Mouse (Mus musculus): ENCODE data around the gene Tubgcp4. TPM values are rescaled to one million over a fixed set of nuclear protein-coding genes. Genes with fewer than 3 reads are reported as not detected.
"Not testable (repeated sequence)": the region's sequence is repeated elsewhere in the genome, so short reads cannot be mapped to it uniquely, and the experiment has no call there.

Gene Tubgcp4
- 63.3 and 70.2 TPM in 2 replicates for polyA plus RNA-seq (2015; fragmentation: Nextera tagmentation; extraction: Ambion mirVana)

DNA sequence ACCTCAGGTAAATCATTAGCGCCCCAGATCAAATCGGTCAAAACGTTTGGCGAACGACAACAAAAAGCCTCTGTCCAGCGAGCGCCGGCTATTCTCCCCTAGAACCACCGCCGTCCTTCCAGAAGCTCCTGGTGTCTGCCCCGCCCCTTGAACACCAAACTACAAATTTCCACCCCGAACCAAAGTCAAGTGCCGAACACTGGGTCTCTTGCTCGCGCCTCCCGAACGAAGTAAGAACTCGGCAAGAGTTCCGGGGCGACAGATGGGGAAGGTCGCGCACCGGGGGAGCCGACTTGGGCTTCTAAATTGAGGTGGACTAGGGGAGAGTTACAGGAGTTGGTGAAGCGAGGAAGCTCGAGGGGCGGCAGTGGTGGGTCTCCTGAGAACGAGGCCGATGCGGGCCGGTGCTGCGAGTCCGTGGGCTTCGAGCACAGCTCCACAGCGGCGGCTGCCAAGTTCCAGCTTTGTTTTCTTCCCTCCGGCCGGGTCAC is at the start of gene Tubgcp4:
Gene Tubgcp4 (plus strand): TSS at position 174 of the 491 bp plus-strand sequence.
- Histone ChIP-seq H3K36me3 (peaks cover 33% of the 10 kb centered on the region), H3K4me1 (peaks cover 36% of the 10 kb centered on the region), H3K4me2 (replicated peaks) (peak within 1 kb of the TSS; percentile 87), H3K9ac (replicated peaks) (peak within 1 kb of the TSS; percentile 93), H3K27ac (replicated peaks) (peak within 1 kb of the TSS; percentile 87), H3K4me3 (peak within 1 kb of the TSS; percentile 88), H3K27me3 (no peaks in the 10 kb centered on the region), H3K9me3 (no peaks in the 10 kb centered on the region)
- under 1% methylated on average over 38 of the region's 38 CpGs for WGBS
- ATAC-seq (replicated peaks) = peak; percentile 77; the same call in 1 of the 2 replicates

DNA sequence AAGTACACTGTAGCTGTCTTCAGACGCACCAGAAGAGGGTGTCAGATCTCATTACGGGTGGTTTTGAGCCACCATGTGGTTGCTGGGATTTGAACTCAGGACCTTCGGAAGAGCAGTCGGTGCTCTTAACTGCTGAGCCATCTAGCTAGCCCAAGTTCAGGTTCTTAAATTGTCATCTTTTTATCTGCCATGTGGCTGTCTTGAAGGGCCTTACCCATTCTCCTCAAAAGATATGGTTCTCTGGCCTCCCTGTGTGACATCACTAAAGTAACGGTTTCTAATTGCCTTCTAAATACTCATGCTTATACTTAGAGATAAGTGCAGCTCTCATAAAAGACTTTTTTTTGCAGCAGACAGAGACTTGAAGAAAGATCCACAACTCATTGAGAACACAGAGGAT is 44.2 kb upstream of the Tubgcp4 start:
- not testable (repeated sequence) for H3K27ac ChIP-seq (replicated peaks); H3K36me3 ChIP-seq; H3K4me2 ChIP-seq (replicated peaks); H3K4me3 ChIP-seq; H3K9me3 ChIP-seq; H3K27me3 ChIP-seq; H3K9ac ChIP-seq (replicated peaks); H3K4me1 ChIP-seq; ATAC-seq (replicated peaks)
- WGBS = 92% methylated on average over 5 of the region's 5 CpGs

GRCm38 (mm10) chr2:121127536-121127935 is 42.9 kb upstream of the Tubgcp4 start:
- H3K27me3 ChIP-seq = no peaks in the 10 kb centered on the region
- H3K4me3 ChIP-seq = no peak overlapping the region
- no peak overlapping the region for H3K9ac ChIP-seq (replicated peaks)
- H3K4me1 ChIP-seq = no peaks in the 10 kb centered on the region
- no peak overlapping the region for H3K27ac ChIP-seq (replicated peaks)
- 81% methylated on average over 1 of the region's 1 CpGs for WGBS
- H3K4me2 ChIP-seq (replicated peaks) = no peak overlapping the region
- H3K36me3 ChIP-seq = no peaks in the 10 kb centered on the region
- no peak for ATAC-seq (replicated peaks)
- no peaks in the 10 kb centered on the region for H3K9me3 ChIP-seq

- 72% methylated on average over 9 of the region's 9 CpGs for WGBS
- no peak overlapping the region for H3K27ac ChIP-seq (replicated peaks)
- H3K9me3 ChIP-seq = no peaks in the 10 kb centered on the region
- H3K9ac ChIP-seq (replicated peaks) = no peak overlapping the region
- H3K4me3 ChIP-seq = no peak overlapping the region
- H3K36me3 ChIP-seq = no peaks in the 10 kb centered on the region
- no peaks in the 10 kb centered on the region for H3K4me1 ChIP-seq
- H3K27me3 ChIP-seq = no peaks in the 10 kb centered on the region
- no peak overlapping the region for H3K4me2 ChIP-seq (replicated peaks)
- no peak for ATAC-seq (replicated peaks)
Measured at GRCm38 (mm10) chr2:121128865-121129620, 41.4 kb upstream of the Tubgcp4 start.

DNA sequence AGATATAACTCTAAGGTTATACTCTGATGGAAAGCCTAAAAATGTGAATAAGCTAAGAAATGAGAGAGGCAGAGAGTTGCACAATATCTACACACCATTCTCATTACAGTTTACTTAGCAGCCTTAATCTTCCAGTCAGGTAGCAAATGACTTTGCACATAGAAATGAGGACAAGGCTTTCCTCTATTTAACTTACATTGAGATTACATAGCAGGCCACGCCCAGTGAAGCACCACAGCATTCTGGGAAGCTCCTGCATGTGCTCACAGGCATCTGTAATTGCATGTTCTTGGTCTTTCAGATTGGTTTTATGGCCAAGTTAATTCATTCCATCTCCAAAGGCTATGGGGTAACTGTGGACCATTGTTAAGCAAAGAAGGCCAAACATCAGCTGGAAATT is 37.6 kb upstream of the Tubgcp4 start:
- 67% methylated on average over 1 of the region's 1 CpGs for WGBS
- peaks cover 8% of the 10 kb centered on the region for H3K4me1 ChIP-seq
- no peak for ATAC-seq (replicated peaks)
- H3K4me3 ChIP-seq = no peak overlapping the region
- no peaks in the 10 kb centered on the region for H3K27me3 ChIP-seq
- H3K36me3 ChIP-seq = peaks cover 3% of the 10 kb centered on the region; the same call in 1 of the 2 replicates
- H3K9ac ChIP-seq (replicated peaks) = no peak overlapping the region
- H3K27ac ChIP-seq (replicated peaks) = no peak overlapping the region
- H3K9me3 ChIP-seq = no peaks in the 10 kb centered on the region
- H3K4me2 ChIP-seq (replicated peaks) = no peak overlapping the region

- Histone ChIP-seq H3K27me3 (no peaks in the 10 kb centered on the region), H3K4me3 (no peak overlapping the region), H3K9me3 (no peaks in the 10 kb centered on the region), H3K9ac (replicated peaks) (no peak overlapping the region), H3K4me2 (replicated peaks) (no peak overlapping the region), H3K36me3 (peaks cover 9% of the 10 kb centered on the region; the same call in 1 of the 2 replicates), H3K4me1 (peaks cover 41% of the 10 kb centered on the region), H3K27ac (replicated peaks) (no peak overlapping the region)
- WGBS = 97% methylated on average over 4 of the region's 4 CpGs
- no peak for ATAC-seq (replicated peaks)
Measured at GRCm38 (mm10) chr2:121137371-121137770, 33.1 kb upstream of the Tubgcp4 start.

DNA sequence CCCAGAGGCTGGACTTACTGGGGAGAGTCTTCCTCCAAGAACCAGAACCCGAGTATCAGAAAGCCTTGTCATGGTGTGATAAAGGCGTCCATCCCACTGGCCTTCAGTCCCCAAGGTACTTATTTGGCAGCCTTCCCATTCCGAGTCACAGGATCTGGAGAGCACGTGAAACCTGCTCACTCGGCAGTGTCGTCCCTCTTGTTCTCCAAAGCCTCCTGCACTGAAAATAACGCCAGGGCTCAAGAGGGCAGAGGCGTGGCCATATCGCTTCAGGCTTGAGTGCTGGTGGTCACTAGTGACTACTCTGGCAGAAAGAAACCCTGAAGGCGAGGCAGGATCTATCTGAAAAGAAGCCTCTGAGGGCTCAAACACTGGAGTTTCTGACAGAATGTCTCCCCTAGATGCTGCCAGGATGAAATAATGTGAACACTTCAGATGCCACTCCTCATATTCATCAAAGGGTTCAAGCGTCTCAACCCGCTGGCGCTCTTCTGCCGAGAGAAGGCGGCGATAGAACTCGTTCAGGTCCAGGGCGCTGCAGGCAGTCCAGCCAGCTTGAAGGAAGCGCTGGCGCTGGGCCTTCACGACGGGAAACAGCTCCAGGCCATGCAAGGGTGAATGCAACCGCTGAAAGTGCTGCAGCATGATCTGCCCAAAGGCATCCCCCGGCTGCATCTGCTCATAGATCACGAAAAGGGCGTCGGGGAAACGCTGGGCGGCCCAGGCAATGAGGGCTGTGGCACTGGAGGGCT is 31.0 kb upstream of the Tubgcp4 start:
- Histone ChIP-seq H3K4me3 (peak overlapping the region; percentile 83), H3K4me1 (peaks cover 41% of the 10 kb centered on the region), H3K9me3 (no peaks in the 10 kb centered on the region), H3K9ac (replicated peaks) (peak overlapping the region; percentile 93), H3K27ac (replicated peaks) (peak overlapping the region; percentile 100), H3K27me3 (no peaks in the 10 kb centered on the region), H3K4me2 (replicated peaks) (peak overlapping the region; percentile 85), H3K36me3 (peaks cover 19% of the 10 kb centered on the region)
- ATAC-seq (replicated peaks) = no peak
- WGBS = 51% methylated on average over 29 of the region's 29 CpGs

DNA sequence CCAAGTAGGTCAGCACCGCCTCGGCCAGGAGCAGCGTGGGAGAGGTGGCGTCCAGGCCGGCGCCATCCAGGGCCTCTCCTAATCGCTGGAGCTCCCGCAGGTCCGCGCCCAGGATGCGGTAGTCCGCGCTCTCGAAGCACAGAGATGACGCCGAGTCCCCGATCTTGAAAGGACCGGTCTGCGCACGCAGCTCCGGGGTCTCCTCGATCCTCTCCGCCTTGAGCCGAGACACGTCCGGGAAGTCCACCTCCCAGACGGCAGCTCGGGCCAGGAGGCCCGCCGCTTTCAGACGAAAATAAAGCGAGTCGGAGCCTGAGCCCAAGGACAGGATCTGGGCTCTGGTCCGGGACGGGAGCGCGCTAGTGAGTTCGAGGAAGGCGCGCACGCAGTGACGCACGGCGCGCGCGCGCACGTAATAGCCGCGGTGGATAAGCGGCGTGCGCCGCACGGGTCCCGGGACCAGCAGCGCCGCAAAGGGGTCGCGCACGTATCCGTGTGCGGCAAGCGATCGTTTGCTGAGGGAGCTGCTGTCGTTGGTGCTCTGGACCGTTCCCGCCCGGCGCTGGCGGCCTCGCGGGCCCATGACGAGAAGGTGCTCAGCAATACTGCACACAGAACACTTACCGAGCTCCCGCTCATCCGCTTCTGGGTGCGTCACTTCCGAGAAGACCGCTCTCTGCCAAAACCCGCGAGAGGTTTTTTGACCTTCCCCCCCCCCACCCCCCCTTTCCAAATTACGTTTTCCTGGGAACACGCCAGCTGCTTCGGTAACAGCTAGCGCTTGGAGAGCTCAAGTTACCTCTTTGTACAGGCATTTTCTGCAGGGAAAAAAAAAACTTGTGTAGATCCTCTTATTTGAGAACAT is 30.2 kb upstream of the Tubgcp4 start, which contains the start of the genes Adal and Lcmt2:
Gene Adal (plus strand): TSS at position 411 of the 865 bp plus-strand sequence.
Gene Lcmt2 (minus strand): TSS at position 636 of the 865 bp plus-strand sequence.
- H3K27ac ChIP-seq (replicated peaks) = peak within 1 kb of the TSS; percentile 100
- H3K4me2 ChIP-seq (replicated peaks) = peak within 1 kb of the TSS; percentile 85
- WGBS = under 1% methylated on average over 87 of the region's 87 CpGs
- peak; percentile 97 for ATAC-seq (replicated peaks)
- H3K36me3 ChIP-seq = peaks cover 22% of the 10 kb centered on the region
- H3K9ac ChIP-seq (replicated peaks) = peak within 1 kb of the TSS; percentile 93
- H3K9me3 ChIP-seq = no peaks in the 10 kb centered on the region
- peak within 1 kb of the TSS; percentile 83 for H3K4me3 ChIP-seq
- H3K4me1 ChIP-seq = peaks cover 41% of the 10 kb centered on the region
- H3K27me3 ChIP-seq = no peaks in the 10 kb centered on the region

GRCm38 (mm10) chr2:121141216-121142035 is 29.0 kb upstream of the Tubgcp4 start:
- peak overlapping the region; percentile 83 for H3K4me3 ChIP-seq
- 65% methylated on average over 16 of the region's 16 CpGs for WGBS
- peaks cover 22% of the 10 kb centered on the region for H3K36me3 ChIP-seq
- H3K4me2 ChIP-seq (replicated peaks) = peak overlapping the region; percentile 85
- ATAC-seq (replicated peaks) = no peak
- H3K4me1 ChIP-seq = peaks cover 41% of the 10 kb centered on the region
- no peaks in the 10 kb centered on the region for H3K27me3 ChIP-seq
- H3K27ac ChIP-seq (replicated peaks) = peak overlapping the region; percentile 100
- H3K9ac ChIP-seq (replicated peaks) = peak overlapping the region; percentile 93
- H3K9me3 ChIP-seq = no peaks in the 10 kb centered on the region

DNA sequence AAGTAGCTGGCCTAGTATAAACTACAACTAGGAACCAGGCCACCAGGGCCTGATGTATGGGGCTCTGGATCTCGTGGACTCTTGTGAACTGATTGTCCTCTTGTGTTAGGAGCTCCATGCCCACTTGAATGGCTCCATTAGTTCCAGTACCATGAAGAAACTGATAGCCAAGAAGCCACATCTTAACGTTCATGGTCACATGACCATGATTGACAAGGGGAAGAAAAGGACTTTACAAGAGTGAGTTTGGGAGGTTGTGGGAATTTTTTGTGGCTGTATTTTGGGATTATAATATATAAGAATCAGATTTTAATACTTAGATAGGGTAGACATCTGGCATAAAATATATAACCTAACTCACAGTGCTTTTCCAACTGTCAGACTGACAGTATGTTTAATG is 28.0 kb upstream of the Tubgcp4 start:
- ATAC-seq (replicated peaks) = no peak
- Histone ChIP-seq H3K4me3 (no peak overlapping the region), H3K9ac (replicated peaks) (no peak overlapping the region), H3K27ac (replicated peaks) (no peak overlapping the region), H3K27me3 (no peaks in the 10 kb centered on the region), H3K9me3 (no peaks in the 10 kb centered on the region), H3K4me2 (replicated peaks) (no peak overlapping the region), H3K36me3 (peaks cover 22% of the 10 kb centered on the region; the same call in 1 of the 2 replicates), H3K4me1 (peaks cover 37% of the 10 kb centered on the region)
- WGBS = 55% methylated on average over 2 of the region's 2 CpGs

GRCm38 (mm10) chr2:121149679-121150078 is 20.8 kb upstream of the Tubgcp4 start:
- WGBS = 87% methylated on average over 5 of the region's 5 CpGs
- Histone ChIP-seq H3K27ac (replicated peaks) (no peak overlapping the region), H3K27me3 (no peaks in the 10 kb centered on the region), H3K36me3 (peaks cover 32% of the 10 kb centered on the region), H3K9ac (replicated peaks) (no peak overlapping the region), H3K4me3 (no peak overlapping the region), H3K4me2 (replicated peaks) (no peak overlapping the region), H3K4me1 (no peaks in the 10 kb centered on the region), H3K9me3 (no peaks in the 10 kb centered on the region)
- ATAC-seq (replicated peaks) = no peak
